Mouse (Mus musculus): Measurements from ENCODE around the gene Rusc2.

DNA sequence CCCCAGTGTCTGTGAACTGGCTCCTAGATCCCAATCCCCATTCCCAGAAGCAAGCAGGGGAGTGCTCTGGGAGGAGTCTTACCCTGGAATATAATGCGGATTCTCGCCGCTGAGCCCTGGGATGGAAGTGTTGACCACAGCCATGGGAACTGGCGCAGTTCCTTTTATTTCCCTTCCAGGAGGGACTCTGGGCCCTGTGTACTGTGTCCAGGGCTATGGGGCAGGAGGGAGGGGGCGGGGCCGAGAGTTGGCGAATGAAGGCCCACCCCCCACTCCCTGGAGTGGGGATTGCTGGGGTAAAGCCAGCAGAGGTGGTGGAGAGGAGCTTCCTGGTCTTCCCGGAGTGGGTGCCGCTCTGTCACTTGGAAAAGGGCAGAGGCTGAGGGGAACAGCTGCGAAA lies 47.2 kb downstream of the Rusc2 start, which contains the start of gene Fam166b:
- TF ChIP-seq POLR2A (IDR thresholded peaks at IDR 0.05; ENCODE audit: extremely low read depth, insufficient read depth, low read length) (no peak), CTCF (IDR thresholded peaks at IDR 0.05; ENCODE audit: low read depth, low read length) (no peak)
